Comparison of ENCODE assay signal across 8 mouse cellular contexts in genomic region chr8:120407701-120408240, GRCm38 (mm10).
DNase-seq lines count a peak whose midpoint lies in the region; ATAC-seq and TF ChIP-seq lines count a peak whose summit lies in the region.

No protein-coding gene starts in this region.

- no peaks in the 10 kb centered on the region for H3K27me3 ChIP-seq in ES-Bruce4 (ENCODE audit: control insufficient read depth, insufficient read depth, low read length, poor library complexity, severe bottlenecking)
- H3K27me3 ChIP-seq in intestine, embryonic 14.5 days (replicated peaks; ENCODE audit: control insufficient read depth, insufficient read depth, low read length), result no peaks in the 10 kb centered on the region
- no peaks in the 10 kb centered on the region for H3K27me3 ChIP-seq in lung, embryonic 14.5 days (ENCODE audit: insufficient read depth, low read length)

- TF ChIP-seq POLR2A in ES-Bruce4 (IDR thresholded peaks at IDR 0.05; ENCODE audit: insufficient read depth, low read length), result no peak
- TF ChIP-seq POLR2A in brain, embryonic 14.5 days (IDR thresholded peaks at IDR 0.05; ENCODE audit: borderline replicate concordance, extremely low read depth, insufficient read depth, insufficient read length, poor library complexity, severe bottlenecking), result no peak

- no peaks in the 10 kb centered on the region for H3K9me3 ChIP-seq in ES-Bruce4 (replicated peaks; ENCODE audit: control insufficient read depth, insufficient read depth, low read length, poor library complexity, severe bottlenecking)
- H3K9me3 ChIP-seq in intestine, embryonic 14.5 days (ENCODE audit: control insufficient read depth, low read length), result no peaks in the 10 kb centered on the region
- no peaks in the 10 kb centered on the region for H3K9me3 ChIP-seq in lung, embryonic 14.5 days (ENCODE audit: low read depth, low read length)

- WGBS in intestine, embryonic 14.5 days, result 14% methylated on average over 9 of the region's 9 CpGs
- 10% methylated on average over 9 of the region's 9 CpGs for WGBS in lung, embryonic 14.5 days

- TF ChIP-seq CTCF in ES-Bruce4 (IDR thresholded peaks at IDR 0.05; ENCODE audit: low read depth, low read length), result peak; percentile 84
- TF ChIP-seq CTCF in brain, embryonic 14.5 days (IDR thresholded peaks at IDR 0.05; ENCODE audit: borderline replicate concordance, extremely low read depth, insufficient read depth, insufficient read length), result peak; percentile 68
- TF ChIP-seq CTCF in lung, embryonic 14.5 days (IDR thresholded peaks at IDR 0.05; ENCODE audit: low read depth), result peak; percentile 80

- H3K4me2 ChIP-seq in intestine, embryonic 14.5 days (ENCODE audit: low read length), result no peak overlapping the region
- H3K4me2 ChIP-seq in lung, embryonic 14.5 days, result no peak overlapping the region

- peak; percentile 81 for DNase-seq in brain, embryonic 14.5 days (ENCODE audit: low read depth)
- DNase-seq in forelimb bud, embryonic 11.5 days (ENCODE audit: low read depth, low spot score), result peak; percentile 89
- DNase-seq in intestine, embryonic 14.5 days (ENCODE audit: low spot score), result peak; percentile 77
- DNase-seq in lung, embryonic 14.5 days, result peak; percentile 69
- DNase-seq in retina, postnatal 1 day, result peak; percentile 88
- no peak for DNase-seq in T-cell, adult 2 months (ENCODE audit: low spot score)
- no peak for DNase-seq in ovary, postnatal 14 days (ENCODE audit: low spot score)

- peaks cover 11% of the 10 kb centered on the region for H3K4me1 ChIP-seq in ES-Bruce4 (ENCODE audit: control insufficient read depth, insufficient read depth, low read length)
- H3K4me1 ChIP-seq in intestine, embryonic 14.5 days (replicated peaks; ENCODE audit: control insufficient read depth, insufficient read depth, low read length), result peaks cover 23% of the 10 kb centered on the region
- peaks cover 14% of the 10 kb centered on the region for H3K4me1 ChIP-seq in lung, embryonic 14.5 days (ENCODE audit: insufficient read depth)

- ATAC-seq in intestine, embryonic 14.5 days (replicated peaks; ENCODE audit: low FRiP score, low TSS enrichment, low read depth), result 0 out of 2 replicates have a peak, but pooled peaks have one; percentile 37
- ATAC-seq in lung, embryonic 14.5 days (ENCODE audit: insufficient read depth), result peak; percentile 69

- no peak overlapping the region for H3K9ac ChIP-seq in ES-Bruce4 (ENCODE audit: low read depth, poor library complexity, severe bottlenecking)
- H3K9ac ChIP-seq in intestine, embryonic 14.5 days (ENCODE audit: low read length), result no peak overlapping the region
- no peak overlapping the region for H3K9ac ChIP-seq in lung, embryonic 14.5 days

- H3K27ac ChIP-seq in ES-Bruce4 (ENCODE audit: insufficient read depth, low read length), result peak overlapping the region; percentile 49
- H3K27ac ChIP-seq in intestine, embryonic 14.5 days (ENCODE audit: low read depth), result no peak overlapping the region
- H3K27ac ChIP-seq in lung, embryonic 14.5 days (ENCODE audit: low read depth), result no peak overlapping the region; the same call in 1 of the 2 replicates

- no peak overlapping the region for H3K4me3 ChIP-seq in ES-Bruce4 (ENCODE audit: low read depth, low read length)
- no peak overlapping the region for H3K4me3 ChIP-seq in intestine, embryonic 14.5 days (ENCODE audit: low read depth, low read length)
- H3K4me3 ChIP-seq in lung, embryonic 14.5 days (ENCODE audit: low read depth, low read length), result no peak overlapping the region

- no peaks in the 10 kb centered on the region for H3K36me3 ChIP-seq in ES-Bruce4 (ENCODE audit: control insufficient read depth, insufficient read depth, low read length, poor library complexity, severe bottlenecking)
- no peaks in the 10 kb centered on the region for H3K36me3 ChIP-seq in intestine, embryonic 14.5 days (ENCODE audit: control insufficient read depth, insufficient read depth, low read length)
- no peaks in the 10 kb centered on the region for H3K36me3 ChIP-seq in lung, embryonic 14.5 days (ENCODE audit: insufficient read depth)

- peak; percentile 84 for TF ChIP-seq EP300 in ES-Bruce4 (IDR thresholded peaks at IDR 0.05; ENCODE audit: insufficient read depth, low read depth, low read length)

Comparison
In these comparisons a context has a peak if more than half of its experiments do, and no peak if none do; other contexts are left out.
1. DNase-seq: peak in brain, embryonic 14.5 days (single experiment), forelimb bud, embryonic 11.5 days (single experiment), intestine, embryonic 14.5 days (single experiment), lung, embryonic 14.5 days (single experiment) and retina, postnatal 1 day (single experiment); none in T-cell, adult 2 months (single experiment) and ovary, postnatal 14 days (single experiment).
2. Peak in every context shown above with its lines, with median percentiles within 50 percentile points of each other: CTCF ChIP-seq.